Comparison of ENCODE assay signal across 8 mouse cellular contexts in the genomic region with DNA sequence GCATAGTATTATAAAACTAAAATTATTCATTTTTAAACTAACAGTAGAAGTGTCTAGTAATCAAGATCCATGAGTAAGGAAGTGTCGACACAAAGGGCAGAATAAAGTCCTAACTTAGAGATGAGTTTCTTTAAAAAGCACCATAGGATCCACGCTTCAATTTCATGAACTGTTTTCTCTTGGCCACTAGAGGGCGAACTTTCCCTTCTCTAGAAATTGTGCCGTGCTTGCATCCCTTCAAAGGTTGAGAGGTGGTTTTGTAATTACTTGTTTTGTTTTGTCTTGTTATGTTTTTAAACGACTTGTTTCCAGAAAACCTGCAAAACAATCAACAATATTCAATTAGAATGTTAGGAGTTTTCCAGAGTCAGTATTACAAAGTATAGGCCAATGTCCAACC.
DNase-seq lines count a peak whose midpoint lies in the region; ATAC-seq and TF ChIP-seq lines count a peak whose summit lies in the region.

No protein-coding gene starts in this region.

- H3K9me3 ChIP-seq in lung, embryonic 14.5 days (ENCODE audit: low read depth, low read length) = no peaks in the 10 kb centered on the region

- POLR2A ChIA-PET in Patski (lab: Charles Lee) = no interaction called here

- WGBS in lung, embryonic 14.5 days = 3% methylated on average over 5 of the region's 5 CpGs

- ATAC-seq in frontal cortex, adult (ENCODE audit: low TSS enrichment) = peak; percentile 73; the same call in 1 of the 2 replicates
- no peak for ATAC-seq in lung, embryonic 14.5 days (ENCODE audit: insufficient read depth)
- ATAC-seq in Patski = no peak
- ATAC-seq in activated CD4-positive, CD25-positive, alpha-beta regulatory T cell, adult 4 months = no peak
- ATAC-seq in erythroblast, adult 5-6 weeks (replicated peaks; ENCODE audit: low FRiP score, poor library complexity, severe bottlenecking) = no peak

- H3K27ac ChIP-seq in lung, embryonic 14.5 days (ENCODE audit: low read depth) = no peak overlapping the region

- no peak for DNase-seq in frontal cortex, postnatal 25 days (ENCODE audit: low spot score in 2 of 2)
- peak; percentile 85 for DNase-seq in lung, embryonic 14.5 days
- no peak for DNase-seq in lung, postnatal 4 days
- DNase-seq in Patski (ENCODE audit: low read depth, low spot score) = peak; percentile 4
- peak; percentile 37 for DNase-seq in heart, postnatal 4 days

- TF ChIP-seq CTCF in lung, embryonic 14.5 days (IDR thresholded peaks at IDR 0.05; ENCODE audit: low read depth) = peak; percentile 82
- TF ChIP-seq CTCF in Patski (IDR thresholded peaks at IDR 0.05) = peak; percentile 77

- H3K27me3 ChIP-seq in lung, embryonic 14.5 days (ENCODE audit: insufficient read depth, low read length) = no peaks in the 10 kb centered on the region
- H3K27me3 ChIP-seq in Patski = peaks cover 12% of the 10 kb centered on the region

- no peaks in the 10 kb centered on the region for H3K36me3 ChIP-seq in lung, embryonic 14.5 days (ENCODE audit: insufficient read depth)

- CTCF ChIA-PET in Patski (lab: Charles Lee) = no interaction called here

- no peak overlapping the region for H3K9ac ChIP-seq in lung, embryonic 14.5 days

- H3K4me3 ChIP-seq in lung, embryonic 14.5 days (ENCODE audit: low read depth, low read length) = no peak overlapping the region

- in situ Hi-C loops in Patski (cut with MboI; ENCODE audit: low pct_unique_long_range_greater_than_20kb) = no loop called here

- H3K4me2 ChIP-seq in lung, embryonic 14.5 days = no peak overlapping the region

- no peaks in the 10 kb centered on the region for H3K4me1 ChIP-seq in lung, embryonic 14.5 days (ENCODE audit: insufficient read depth)

Comparison
In these comparisons a context has a peak if more than half of its experiments do, and no peak if none do; other contexts are left out.
1. DNase-seq: peak in lung, embryonic 14.5 days (single experiment), Patski (single experiment) and heart, postnatal 4 days (single experiment); none in frontal cortex, postnatal 25 days (0 of 2) and lung, postnatal 4 days (0 of 2).